Mouse (Mus musculus): ENCODE data around the gene Uchl4.

DNA sequence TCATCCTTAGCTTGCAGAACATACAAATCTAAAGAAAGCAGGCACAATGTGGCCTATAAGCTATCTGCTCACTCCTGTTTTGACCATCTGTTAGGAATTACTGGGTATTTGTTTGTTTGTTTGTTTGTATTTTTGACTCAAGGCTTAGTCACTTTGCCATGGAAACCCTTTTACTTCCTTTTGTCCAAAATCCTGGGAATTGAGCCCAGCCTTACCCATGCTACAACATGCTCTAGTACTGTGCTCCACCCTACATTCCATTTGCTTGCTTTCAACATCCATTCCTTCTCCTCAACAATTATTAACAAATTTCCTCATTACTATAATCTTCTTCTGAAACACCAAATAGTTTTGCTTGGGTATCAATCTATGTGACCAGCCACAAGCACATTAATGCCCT is 32.1 kb upstream of the Uchl4 start:
- no peak for TF ChIP-seq CTCF (IDR thresholded peaks at IDR 0.05; ENCODE audit: control insufficient read depth, insufficient read depth, insufficient replicate concordance, low read depth, low read length)
- no peak for TF ChIP-seq POLR2A (IDR thresholded peaks at IDR 0.05; ENCODE audit: control insufficient read depth, low read depth, low read length)
